Mouse (Mus musculus) stomach, embryonic 14.5 days (tissue): ENCODE data around the gene Bola1. TPM values are rescaled to one million over a fixed set of nuclear protein-coding genes. Genes with fewer than 3 reads are reported as not detected.
A peak's percentile ranks its signal among the peaks of the same experiment; 100 is the strongest.
"Not testable (repeated sequence)": the region's sequence is repeated elsewhere in the genome, so short reads cannot be mapped to it uniquely, and the experiment has no call there.

Experiments
- ATAC-seq: fragments of 200-750 bp; cut with Nextera tagmentation; 2 replicates; pipeline ENCODE4 v1.8.0; 2017; ENCODE audit warnings: low read depth, moderate TSS enrichment; ENCODE audit not compliant: insufficient number of reproducible peaks, insufficient read depth, low FRiP score
- H3K27ac ChIP-seq: fragments of 300-500 bp; sonication (generic); 2 replicates; pipeline ENCODE4 v1.5.1; 2014; ENCODE audit warnings: mild to moderate bottlenecking, low read length, moderate library complexity, mixed read lengths
- H3K27me3 ChIP-seq: fragments of 300-500 bp; sonication (generic); 2 replicates; pipeline ENCODE4 v1.6.1; 2014; ENCODE audit warnings: low read length, control low read depth, mixed read lengths; ENCODE audit not compliant: control insufficient read depth, insufficient read depth
- H3K36me3 ChIP-seq: fragments of 300-500 bp; sonication (generic); 2 replicates; pipeline ENCODE4 v1.6.1; 2014; ENCODE audit warnings: mild to moderate bottlenecking, control low read depth, low read length, moderate library complexity, mixed read lengths; ENCODE audit not compliant: control insufficient read depth, insufficient read depth
- H3K4me1 ChIP-seq: fragments of 300-500 bp; sonication (generic); 2 replicates; pipeline ENCODE4 v1.6.1; 2014; ENCODE audit warnings: low read length, control low read depth, mixed read lengths; ENCODE audit not compliant: control insufficient read depth, insufficient read depth
- H3K4me2 ChIP-seq: fragments of 300-500 bp; sonication (generic); replicated peaks from 2 replicates; pipeline ENCODE4 v1.6.1; 2014; ENCODE audit warnings: low read depth, low read length, control low read depth
- H3K4me3 ChIP-seq: fragments of 300-500 bp; sonication (generic); 2 replicates; pipeline ENCODE4 v1.5.1; 2014; ENCODE audit warnings: low read depth, low read length, control low read depth
- H3K9ac ChIP-seq: fragments of 300-500 bp; sonication (generic); replicated peaks from 2 replicates; pipeline ENCODE4 v1.6.1; 2014; ENCODE audit warnings: low read depth, mild to moderate bottlenecking, control low read depth, low read length, moderate library complexity, mixed read lengths
- H3K9me3 ChIP-seq: fragments of 300-500 bp; sonication (generic); 2 replicates; pipeline ENCODE4 v1.6.1; 2016; ENCODE audit warnings: low read depth, low read length, control low read depth; ENCODE audit not compliant: control insufficient read depth
- WGBS: fragments of 180-500 bp; shearing (Covaris S2); extraction: QIAGEN DNeasy Blood & Tissue Kit; methylation state at CpG from one replicate; pipeline ENCODE4 v1.1.7; 2014; 5-methylcytosine and 5-hydroxymethylcytosine counted together
- polyA plus RNA-seq: library from polyadenylated mRNA; unstranded; fragments of >200 nt; fragmentation: Nextera tagmentation; extraction: Ambion mirVana; gene quantifications from 2 replicates; pipeline ENCODE4 v1.2.1, GENCODE M21; 2014

Bola1 gene
- polyA plus RNA-seq, 1 experiment from 2014 or later, result 61.3 TPM

DNA sequence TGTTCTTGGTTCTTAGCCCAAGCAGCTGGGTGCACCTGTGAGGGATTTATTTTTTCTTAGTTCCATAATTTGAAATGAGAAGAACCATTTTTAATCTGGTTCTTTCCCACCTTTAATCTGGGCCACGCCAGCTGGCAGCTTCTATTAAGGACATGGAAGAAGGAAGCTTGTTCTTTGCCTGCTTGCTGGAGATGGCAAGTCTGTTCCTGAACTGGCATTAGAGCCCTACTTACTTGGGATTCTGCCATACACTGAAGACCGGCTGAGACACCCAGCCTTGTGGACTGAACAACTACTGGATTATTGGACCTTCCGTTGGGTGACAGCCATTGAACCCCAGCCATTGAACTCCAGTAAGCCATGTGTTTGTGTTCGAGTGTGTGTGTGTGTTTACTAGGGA lies 3.3 kb upstream of the Bola1 start:
- Histone ChIP-seq H3K9ac (no peak overlapping the region), H3K27ac (no peak overlapping the region), H3K4me1 (peaks cover 22% of the 10 kb centered on the region), H3K36me3 (no peaks in the 10 kb centered on the region), H3K4me3 (no peak overlapping the region), H3K27me3 (no peaks in the 10 kb centered on the region), H3K9me3 (no peaks in the 10 kb centered on the region), H3K4me2 (peak overlapping the region; percentile 90; the same call in 1 of the 2 replicates)
- 90% methylated on average over 4 of the region's 4 CpGs for WGBS
- ATAC-seq, result no peak

DNA sequence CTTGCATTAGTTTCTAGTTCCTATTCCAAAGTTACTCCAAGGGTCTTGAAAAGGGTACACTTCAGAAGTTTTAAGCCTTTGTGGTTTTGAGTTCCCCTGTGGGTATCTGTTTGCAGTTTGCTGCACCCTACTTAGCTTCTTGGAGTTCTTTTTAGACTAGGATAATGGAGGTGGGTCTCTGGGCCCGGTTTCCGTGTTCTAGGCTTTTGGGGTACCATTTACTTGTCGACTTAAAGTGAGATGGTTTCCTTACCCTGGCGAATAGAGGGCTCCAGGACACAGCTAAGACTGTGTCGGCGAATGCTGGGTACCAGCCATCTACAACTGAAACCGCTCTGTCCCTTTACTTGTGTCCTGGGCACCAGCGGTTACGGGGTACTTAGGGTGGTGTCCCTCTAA lies 2.1 kb upstream of the Bola1 start:
- Histone ChIP-seq H3K9me3 (no peaks in the 10 kb centered on the region), H3K4me2 (peak overlapping the region; percentile 90), H3K9ac (peak overlapping the region; percentile 48), H3K4me3 (peak overlapping the region; percentile 46), H3K4me1 (peaks cover 22% of the 10 kb centered on the region), H3K27ac (peak overlapping the region; percentile 96), H3K36me3 (no peaks in the 10 kb centered on the region), H3K27me3 (no peaks in the 10 kb centered on the region)
- no peak for ATAC-seq
- 22% methylated on average over 9 of the region's 9 CpGs for WGBS

DNA sequence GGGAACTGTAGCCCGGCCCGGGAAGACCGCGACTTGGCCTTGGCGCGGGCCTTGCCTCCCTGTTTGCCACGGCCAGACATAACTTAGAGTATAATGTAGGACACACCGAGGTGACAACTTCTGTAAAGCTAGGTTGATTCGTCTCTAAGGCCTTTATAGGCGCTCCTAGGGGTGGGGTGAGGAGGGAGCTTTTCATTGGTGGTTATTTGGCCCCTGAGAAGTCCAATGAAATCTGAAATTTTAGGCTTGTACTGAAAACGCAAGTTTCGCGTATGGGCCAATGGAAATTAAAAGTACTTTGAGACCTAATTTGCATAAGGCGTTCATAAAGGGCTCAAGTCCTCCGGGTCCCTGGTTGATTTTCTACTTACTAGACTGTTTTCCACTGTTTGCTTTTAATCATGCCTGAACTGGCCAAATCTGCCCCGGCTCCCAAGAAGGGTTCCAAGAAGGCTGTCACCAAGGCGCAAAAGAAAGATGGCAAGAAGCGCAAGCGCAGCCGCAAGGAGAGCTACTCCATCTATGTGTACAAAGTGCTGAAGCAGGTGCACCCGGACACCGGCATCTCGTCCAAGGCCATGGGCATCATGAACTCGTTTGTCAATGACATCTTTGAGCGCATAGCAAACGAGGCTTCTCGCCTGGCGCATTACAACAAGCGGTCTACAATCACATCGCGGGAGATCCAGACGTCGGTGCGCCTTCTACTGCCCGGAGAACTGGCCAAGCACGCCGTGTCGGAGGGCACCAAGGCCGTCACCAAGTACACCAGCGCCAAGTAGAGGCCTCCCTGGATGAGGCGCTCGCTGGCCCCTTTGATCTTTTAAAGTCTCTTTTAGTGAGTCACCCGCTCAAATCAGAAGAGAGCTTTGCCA lies 1.5 kb upstream of the Bola1 start, which contains the start of the genes Hist2h2ac and Hist2h2be:
Gene Hist2h2ac, minus strand, starts transcription at position 116 of the 875 bp plus-strand sequence.
Gene Hist2h2be, plus strand, starts transcription at position 355 of the 875 bp plus-strand sequence.
- peak within 1 kb of the TSS; percentile 57 for H3K9ac ChIP-seq
- peak within 1 kb of the TSS; percentile 90 for H3K4me2 ChIP-seq
- H3K4me1 ChIP-seq, result peaks cover 22% of the 10 kb centered on the region
- no peaks in the 10 kb centered on the region for H3K27me3 ChIP-seq
- no peaks in the 10 kb centered on the region for H3K36me3 ChIP-seq
- H3K9me3 ChIP-seq, result no peaks in the 10 kb centered on the region
- peak; percentile 92 for ATAC-seq
- under 1% methylated on average over 43 of the region's 43 CpGs for WGBS
- H3K27ac ChIP-seq, result peak within 1 kb of the TSS; percentile 96
- peak within 1 kb of the TSS; percentile 46 for H3K4me3 ChIP-seq

DNA sequence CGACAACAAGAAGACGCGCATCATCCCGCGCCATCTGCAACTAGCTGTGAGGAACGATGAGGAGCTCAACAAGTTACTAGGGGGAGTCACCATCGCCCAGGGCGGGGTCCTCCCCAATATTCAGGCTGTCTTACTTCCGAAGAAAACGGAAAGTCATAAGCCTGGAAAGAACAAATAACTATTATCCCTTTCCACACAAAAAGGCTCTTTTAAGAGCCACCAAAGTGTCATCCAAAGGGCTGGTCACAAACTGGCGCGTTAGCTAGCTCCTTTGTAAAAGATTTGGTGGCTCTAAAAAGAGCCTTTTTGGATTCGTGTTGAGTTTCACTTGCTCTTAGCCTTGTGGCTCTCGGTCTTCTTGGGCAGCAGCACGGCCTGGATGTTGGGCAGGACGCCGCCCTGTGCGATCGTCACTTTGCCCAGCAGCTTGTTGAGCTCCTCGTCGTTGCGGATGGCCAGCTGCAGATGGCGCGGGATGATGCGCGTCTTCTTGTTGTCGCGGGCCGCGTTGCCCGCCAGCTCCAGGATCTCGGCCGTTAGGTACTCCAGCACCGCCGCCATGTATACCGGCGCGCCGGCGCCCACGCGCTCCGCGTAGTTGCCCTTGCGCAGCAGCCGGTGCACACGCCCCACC lies 739 bp upstream of the Bola1 start:
- ATAC-seq, H3K36me3 ChIP-seq, H3K9me3 ChIP-seq, H3K27me3 ChIP-seq: not testable (repeated sequence)
- peak overlapping the region; percentile 90 for H3K4me2 ChIP-seq
- peak overlapping the region; percentile 46 for H3K4me3 ChIP-seq
- H3K4me1 ChIP-seq, result peaks cover 22% of the 10 kb centered on the region
- H3K27ac ChIP-seq, result peak overlapping the region; percentile 96
- under 1% methylated on average over 27 of the region's 47 CpGs for WGBS
- H3K9ac ChIP-seq, result peak overlapping the region; percentile 57

DNA sequence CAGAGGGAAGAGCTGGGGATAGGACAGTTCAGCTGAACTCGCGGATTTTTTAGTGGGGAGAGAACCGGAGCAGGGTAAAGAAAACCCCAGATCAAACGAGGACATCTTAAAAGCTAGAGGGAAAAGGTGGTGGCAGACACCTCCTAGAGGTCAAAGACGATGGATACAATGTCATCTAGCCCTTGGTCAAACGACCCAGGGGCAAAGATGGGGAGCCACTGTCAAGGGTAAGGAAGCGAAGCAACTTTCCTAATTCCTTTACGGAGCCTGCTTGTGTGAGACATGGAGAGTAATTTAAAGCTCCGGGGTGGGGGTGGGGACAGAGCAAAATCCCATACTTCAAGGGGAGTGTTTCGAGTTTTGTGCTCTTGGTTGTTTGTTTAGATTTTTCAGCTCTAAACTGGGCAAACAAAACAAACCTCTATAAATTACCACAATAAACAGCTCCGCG lies 293 bp downstream of the Bola1 start:
- Histone ChIP-seq H3K4me2 (peak overlapping the region; percentile 90), H3K4me3 (peak overlapping the region; percentile 46), H3K27ac (peak overlapping the region; percentile 96), H3K4me1 (peaks cover 22% of the 10 kb centered on the region), H3K36me3 (no peaks in the 10 kb centered on the region), H3K9me3 (no peaks in the 10 kb centered on the region), H3K27me3 (no peaks in the 10 kb centered on the region), H3K9ac (peak overlapping the region; percentile 57)
- under 1% methylated on average over 12 of the region's 12 CpGs for WGBS
- ATAC-seq, result no peak

DNA sequence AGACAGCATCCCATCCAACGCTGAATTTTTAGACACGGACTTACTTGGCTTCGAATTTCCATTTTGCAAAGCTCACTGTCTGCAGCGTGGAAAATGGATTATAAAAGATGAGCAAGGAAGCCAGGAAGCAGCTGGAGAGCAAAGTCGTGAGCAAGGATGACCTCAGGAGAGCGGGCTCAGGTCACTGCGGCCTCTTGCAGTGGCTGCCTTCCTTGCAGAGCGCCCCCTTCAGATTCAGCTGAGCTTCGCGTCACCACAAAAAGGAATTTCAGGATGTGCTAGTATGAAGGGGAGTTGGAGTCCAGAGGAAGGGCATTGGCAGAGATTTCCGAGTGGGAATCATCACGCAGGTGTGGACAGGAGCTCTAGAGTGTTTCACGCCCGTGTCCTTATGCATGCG lies 10.3 kb downstream of the Bola1 start:
- no peaks in the 10 kb centered on the region for H3K4me1 ChIP-seq
- ATAC-seq, result no peak
- H3K9ac ChIP-seq, result no peak overlapping the region
- 27% methylated on average over 15 of the region's 15 CpGs for WGBS
- H3K36me3 ChIP-seq, result no peaks in the 10 kb centered on the region
- H3K4me2 ChIP-seq, result no peak overlapping the region
- no peaks in the 10 kb centered on the region for H3K27me3 ChIP-seq
- H3K27ac ChIP-seq, result no peak overlapping the region
- H3K9me3 ChIP-seq, result no peaks in the 10 kb centered on the region
- no peak overlapping the region for H3K4me3 ChIP-seq

DNA sequence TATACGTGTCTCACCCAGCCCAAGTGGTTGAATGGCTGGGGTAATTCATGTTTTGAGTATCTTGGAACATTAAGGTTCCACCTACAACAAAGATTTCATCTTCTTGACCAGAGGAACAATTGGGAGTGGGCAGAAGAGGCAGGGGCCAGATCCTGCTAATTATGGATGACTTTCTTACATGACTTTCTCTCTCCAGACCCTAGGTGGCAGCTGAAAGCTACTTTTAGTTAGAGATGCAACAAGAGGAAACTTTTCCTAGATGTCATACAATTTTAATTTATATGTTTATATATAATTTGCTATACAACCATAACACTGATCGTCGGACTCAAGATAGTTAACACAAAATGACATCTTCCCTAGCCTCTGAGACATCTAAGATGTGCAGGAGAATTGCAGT lies 11.7 kb downstream of the Bola1 start:
- Histone ChIP-seq H3K4me2 (no peak overlapping the region), H3K9me3 (no peaks in the 10 kb centered on the region), H3K27ac (no peak overlapping the region), H3K4me3 (no peak overlapping the region), H3K9ac (no peak overlapping the region), H3K36me3 (no peaks in the 10 kb centered on the region), H3K4me1 (no peaks in the 10 kb centered on the region), H3K27me3 (no peaks in the 10 kb centered on the region)
- WGBS, result 74% methylated on average over 3 of the region's 3 CpGs
- no peak for ATAC-seq

DNA sequence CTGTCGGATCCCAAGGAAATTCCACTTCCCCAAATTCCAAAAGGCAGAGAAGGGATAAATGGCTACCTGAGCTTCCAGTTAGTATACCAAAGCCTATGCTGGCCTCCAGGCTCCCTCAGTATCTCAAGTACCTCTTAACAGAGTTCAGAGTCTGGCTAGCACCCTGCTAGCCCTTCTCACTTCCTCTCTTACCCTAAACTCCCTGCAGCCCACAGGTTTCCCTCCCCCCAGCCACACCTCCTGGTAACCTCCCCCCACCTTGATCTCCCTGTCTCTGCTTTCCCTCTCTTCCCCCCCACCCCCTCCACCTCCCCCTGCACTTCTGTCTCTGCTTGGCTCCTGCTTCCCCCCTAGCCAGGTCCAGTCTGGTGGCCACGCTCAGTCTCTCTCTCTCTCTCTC lies 19.8 kb downstream of the Bola1 start:
- 39% methylated on average over 2 of the region's 2 CpGs for WGBS
- Histone ChIP-seq H3K9me3 (no peaks in the 10 kb centered on the region), H3K27me3 (no peaks in the 10 kb centered on the region), H3K9ac (no peak overlapping the region), H3K4me3 (no peak overlapping the region), H3K4me1 (peaks cover 4% of the 10 kb centered on the region; the same call in 1 of the 2 replicates), H3K4me2 (no peak overlapping the region), H3K27ac (no peak overlapping the region), H3K36me3 (no peaks in the 10 kb centered on the region; the same call in 1 of the 2 replicates)
- no peak for ATAC-seq
